In genomic region chrX:69359885-69360237, GRCm38 (mm10) we compare ENCODE assay signal across 9 mouse cellular contexts. TPM values are rescaled to one million over a fixed set of nuclear protein-coding genes. Genes with fewer than 3 reads are reported as not detected.
DNase-seq lines count a peak whose midpoint lies in the region; ATAC-seq and TF ChIP-seq lines count a peak whose summit lies in the region.
"Had no signal": no experiment of that assay in that cellular context is flagged by ENCODE, and none has a peak within 500 bp of the region (broad histone marks: within the 10 kb centered on the region; RNA-seq: fewer than 3 reads in every experiment).

No protein-coding gene starts in this region.

- no peaks in the 10 kb centered on the region for H3K36me3 ChIP-seq in hindbrain, postnatal 0 days (ENCODE audit: insufficient read depth, low read length)
- no peaks in the 10 kb centered on the region for H3K36me3 ChIP-seq in midbrain, postnatal 0 days (ENCODE audit: insufficient read depth, low read length)

- no peak for TF ChIP-seq POLR2A in embryonic fibroblast, embryonic 13.5 days (IDR thresholded peaks at IDR 0.05; ENCODE audit: low read depth, low read length)

- H3K27me3 ChIP-seq in hindbrain, postnatal 0 days (ENCODE audit: insufficient read depth, low read length), result no peaks in the 10 kb centered on the region
- no peaks in the 10 kb centered on the region for H3K27me3 ChIP-seq in midbrain, postnatal 0 days (ENCODE audit: insufficient read depth, low read length)

- H3K4me2 ChIP-seq in hindbrain, postnatal 0 days (ENCODE audit: low read depth, low read length), result peak overlapping the region; percentile 59
- peak overlapping the region; percentile 51 for H3K4me2 ChIP-seq in midbrain, postnatal 0 days (ENCODE audit: low read depth, low read length, poor library complexity, severe bottlenecking)

- H3K4me1 ChIP-seq in embryonic fibroblast, embryonic 13.5 days (ENCODE audit: control insufficient read depth, insufficient read depth, low read length), result no peaks in the 10 kb centered on the region
- no peaks in the 10 kb centered on the region for H3K4me1 ChIP-seq in hindbrain, postnatal 0 days (ENCODE audit: insufficient read depth, low read length)
- H3K4me1 ChIP-seq in midbrain, postnatal 0 days (ENCODE audit: insufficient read depth, low read length), result no peaks in the 10 kb centered on the region

- WGBS in hindbrain, postnatal 0 days, result 21% methylated on average over 4 of the region's 4 CpGs
- WGBS in midbrain, postnatal 0 days, result 15% methylated on average over 4 of the region's 4 CpGs

- H3K4me3 ChIP-seq in embryonic fibroblast, embryonic 13.5 days (ENCODE audit: insufficient read depth, low read length), result peak overlapping the region; percentile 38
- H3K4me3 ChIP-seq in hindbrain, postnatal 0 days (ENCODE audit: low read length), result peak overlapping the region; percentile 50
- peak overlapping the region; percentile 60 for H3K4me3 ChIP-seq in midbrain, postnatal 0 days (ENCODE audit: low read depth, low read length)

- DNase-seq in layer of hippocampus, adult 11-12 months (ENCODE audit: low spot score), result peak; percentile 2
- no peak for DNase-seq in layer of hippocampus, adult 9-10 months (ENCODE audit: low spot score)
- peak; percentile 21 for DNase-seq in hindbrain, postnatal 0 days (ENCODE audit: low spot score)
- peak; percentile 3 for DNase-seq in midbrain, postnatal 0 days (ENCODE audit: low spot score)
- DNase-seq in ovary, postnatal 36 days (ENCODE audit: low spot score), result no peak
- DNase-seq in adipocyte (ENCODE audit: low spot score), result no peak
- DNase-seq: thymus, postnatal 14 days had no signal

- H3K9ac ChIP-seq in hindbrain, postnatal 0 days (replicated peaks; ENCODE audit: low read length), result peak overlapping the region; percentile 67
- 0 out of 2 replicates have a peak overlapping the region, but pooled peaks have one; percentile 64 for H3K9ac ChIP-seq in midbrain, postnatal 0 days (replicated peaks; ENCODE audit: low read length, poor library complexity, severe bottlenecking)

- H3K9me3 ChIP-seq in hindbrain, postnatal 0 days (ENCODE audit: low read length), result no peaks in the 10 kb centered on the region
- H3K9me3 ChIP-seq in midbrain, postnatal 0 days (ENCODE audit: low read length), result no peaks in the 10 kb centered on the region

- ATAC-seq in hindbrain, postnatal 0 days, result peak; percentile 81
- peak; percentile 61; the same call in 1 of the 2 replicates for ATAC-seq in midbrain, postnatal 0 days (ENCODE audit: low FRiP score)
- ATAC-seq in erythroblast, adult 5-6 weeks (replicated peaks; ENCODE audit: low FRiP score, poor library complexity, severe bottlenecking), result no peak

- H3K27ac ChIP-seq in embryonic fibroblast, embryonic 13.5 days (ENCODE audit: insufficient read depth, low read length), result no peak overlapping the region
- H3K27ac ChIP-seq in hindbrain, postnatal 0 days, result no peak overlapping the region
- no peak overlapping the region for H3K27ac ChIP-seq in midbrain, postnatal 0 days (ENCODE audit: low read depth, low read length)

- no peak for TF ChIP-seq CTCF in embryonic fibroblast, embryonic 13.5 days (IDR thresholded peaks at IDR 0.05; ENCODE audit: borderline replicate concordance, insufficient read depth, low read length)
- TF ChIP-seq CTCF in hindbrain, postnatal 0 days (IDR thresholded peaks at IDR 0.05; ENCODE audit: low read depth), result 0 out of 2 replicates have a peak, but pooled peaks have one; percentile 1
- no peak for TF ChIP-seq CTCF in midbrain, postnatal 0 days (IDR thresholded peaks at IDR 0.05)

RNA-seq across cellular contexts. Expression of gene Aff2, which starts 0.2 kb away (rescaled TPM):
- polyA plus RNA-seq in embryonic fibroblast, embryonic 13.5 days (2011; ENCODE audit: insufficient read length, low read depth, missing spikeins), result 7.4 and 8.2 TPM in 2 replicates
- 13.7 and 20.0 TPM in 2 replicates for total RNA-seq in hindbrain, postnatal 0 days (2014; rRNA removed)
- 17.2 and 17.9 TPM in 2 replicates for polyA plus RNA-seq in hindbrain, postnatal 0 days (2015; fragmentation: Nextera tagmentation; extraction: Ambion mirVana)
- total RNA-seq in midbrain, postnatal 0 days (2014; rRNA removed), result 13.8 and 23.3 TPM in 2 replicates
- 11.1 and 16.2 TPM in 2 replicates for polyA plus RNA-seq in midbrain, postnatal 0 days (2015; fragmentation: Nextera tagmentation; extraction: Ambion mirVana)
- 0.84 and 2.9 TPM in 2 replicates for total RNA-seq in erythroblast, adult 5-6 weeks (2015; ENCODE audit: low replicate concordance)
- total RNA-seq in erythroblast, adult 5-6 weeks (2017; ENCODE audit: low replicate concordance), result 1.3 TPM in 2 replicates

Comparison
In these comparisons a context has a peak if more than half of its experiments do, and no peak if none do; other contexts are left out.
1. DNase-seq: peak in layer of hippocampus, adult 11-12 months (single experiment), hindbrain, postnatal 0 days (single experiment) and midbrain, postnatal 0 days (single experiment); none in layer of hippocampus, adult 9-10 months (single experiment), ovary, postnatal 36 days (single experiment) and adipocyte (single experiment).
2. Peak in every context shown above with its lines, with median percentiles within 50 percentile points of each other: H3K4me3 ChIP-seq.